Mouse (Mus musculus) layer of hippocampus, adult 8-10 months (tissue): ENCODE results near the gene Jph4. TPM values are rescaled to one million over a fixed set of nuclear protein-coding genes. Genes with fewer than 3 reads are reported as not detected.

ENCODE experiments used
- DNase-seq, 2 experiments: peaks; one replicate each; pipeline ENCODE4 v3.0.0; 2022; ENCODE audit warnings: low spot score in 2 of 2
- total RNA-seq, 4 experiments: library from RNA; stranded (reverse); gene quantifications; 2 replicates each; pipeline ENCODE4 v1.2.4; 2022

Gene Jph4
- total RNA-seq = 100 to 1,000 TPM; 361 to 416 (median 386) TPM

GRCm38 (mm10) chr14:55116425-55117200 is at the start of gene Jph4:
TSS of gene Jph4 (minus strand) at chr14:55116935.
- peak in 1 of 2 experiments; percentile 74 for DNase-seq

GRCm38 (mm10) chr14:55164172-55164806 is 47.6 kb upstream of the Jph4 start:
- no peak for DNase-seq

DNA sequence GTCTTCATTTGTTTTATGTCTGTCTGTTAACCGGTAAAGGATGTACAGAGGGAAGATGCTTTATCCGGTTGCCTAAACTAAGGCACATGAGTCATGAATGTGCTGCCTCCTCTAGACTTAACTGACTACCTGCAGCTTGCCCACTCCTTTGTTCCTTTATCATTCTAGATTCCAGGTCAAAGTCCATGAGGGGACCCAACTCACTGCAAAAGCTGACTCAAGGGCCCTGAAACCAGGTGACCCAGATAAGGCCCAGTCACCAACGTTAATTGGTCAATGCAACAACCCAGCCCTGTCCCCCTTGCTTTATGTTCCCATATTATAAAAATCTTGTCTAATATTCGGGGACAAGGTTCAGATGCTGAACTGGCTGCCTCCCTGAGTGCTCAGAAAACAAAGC is 45.4 kb upstream of the Jph4 start:
- DNase-seq = no peak

DNA sequence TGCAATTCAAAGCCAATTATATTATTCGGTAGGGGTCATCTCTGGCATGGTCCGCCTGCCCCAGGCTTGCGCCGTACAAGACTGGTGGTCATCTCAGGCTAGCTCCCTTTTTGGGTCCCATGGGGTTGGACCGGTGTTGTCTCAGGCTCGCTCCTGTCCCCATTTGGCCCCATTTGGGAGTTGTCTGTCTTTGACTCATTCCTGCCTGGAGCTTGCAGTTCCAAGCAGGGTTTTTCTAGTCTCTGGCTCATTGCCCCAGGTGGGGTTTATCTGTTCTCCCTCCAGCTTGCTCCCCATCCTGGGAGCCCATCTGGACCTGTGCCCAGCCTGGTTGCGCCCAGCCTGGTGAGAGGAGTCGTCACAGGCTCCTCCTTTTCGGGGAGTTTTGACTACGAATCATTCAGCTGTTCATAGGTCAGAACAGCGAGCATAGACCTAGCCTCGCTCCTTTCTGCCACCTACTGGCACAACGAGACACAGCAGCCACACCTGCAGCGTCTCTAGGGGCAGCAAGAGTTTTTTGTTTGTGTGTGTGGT is 44.4 kb upstream of the Jph4 start:
- DNase-seq = peak; percentile 60 to 77

GRCm38 (mm10) chr14:55160251-55161071 is 43.7 kb upstream of the Jph4 start:
- no peak for DNase-seq

GRCm38 (mm10) chr14:55157322-55158065 is 40.8 kb upstream of the Jph4 start:
- DNase-seq = no peak

DNA sequence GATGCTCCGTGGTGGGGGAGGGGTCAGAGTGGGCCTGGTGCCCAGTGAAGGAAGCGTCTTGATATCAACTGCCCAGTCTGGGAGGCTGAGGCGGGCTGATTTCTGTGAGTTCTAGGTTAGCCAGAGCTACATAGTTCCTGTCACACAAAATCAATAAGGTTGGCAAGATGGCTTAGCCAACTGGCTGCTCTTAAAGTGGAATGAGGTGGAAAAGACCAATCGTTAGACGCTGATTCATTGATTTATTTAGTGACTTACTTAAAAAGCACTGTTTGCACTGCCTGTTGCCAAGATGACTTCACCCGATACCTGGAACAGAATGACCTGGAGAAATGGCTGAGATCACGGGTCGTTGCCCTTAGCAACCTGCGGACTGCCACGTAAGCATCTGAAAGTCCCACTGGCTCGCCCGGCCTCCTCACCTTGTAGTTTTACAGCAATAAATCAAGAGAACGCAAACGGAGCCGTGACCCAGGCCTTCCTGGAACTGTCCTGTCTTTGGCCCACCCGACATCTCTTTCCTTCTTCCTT is 36.3 kb upstream of the Jph4 start:
- DNase-seq = no peak

DNA sequence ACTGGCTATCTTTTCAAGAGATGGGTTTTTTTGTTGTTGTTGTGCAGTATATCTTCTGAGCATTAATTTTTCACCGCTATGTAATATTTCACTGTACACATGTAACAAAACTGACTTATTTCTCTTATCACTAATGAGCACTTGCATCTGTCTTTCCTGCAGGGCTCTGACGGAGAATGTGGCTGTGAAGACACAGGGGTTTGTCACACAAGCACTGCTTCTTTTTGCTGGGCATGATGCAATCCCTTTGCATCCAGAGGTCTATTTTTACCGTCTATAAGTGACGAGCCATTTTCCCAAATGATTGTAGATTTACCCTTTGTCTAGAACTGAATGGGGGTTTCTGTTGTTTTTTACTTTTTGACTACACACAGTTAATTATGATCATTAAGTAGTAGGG is 35.4 kb upstream of the Jph4 start:
- no peak for DNase-seq

DNA sequence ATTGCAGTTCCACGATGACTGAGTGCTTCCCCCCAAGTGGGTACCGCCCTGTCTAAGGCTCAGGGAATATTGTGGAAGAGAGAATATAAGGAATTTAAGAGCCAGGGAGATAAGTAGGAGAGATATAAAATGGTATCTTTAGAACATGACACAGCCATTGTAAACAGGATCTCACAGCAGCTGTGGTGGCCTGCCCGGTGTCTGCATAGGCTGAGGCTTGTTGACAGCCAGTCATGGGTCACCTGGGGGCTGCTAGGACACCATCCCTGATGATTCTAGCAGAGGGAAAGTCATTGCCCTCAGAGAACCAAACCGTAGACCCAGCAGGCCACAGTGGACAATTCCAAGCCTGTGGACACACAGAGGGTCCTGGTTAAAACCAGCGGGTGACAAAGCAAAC is 34.2 kb upstream of the Jph4 start:
- no peak for DNase-seq

- peak in 1 of 2 experiments; percentile 17 for DNase-seq
Observed at GRCm38 (mm10) chr14:55149041-55149440, 32.3 kb upstream of the Jph4 start.

GRCm38 (mm10) chr14:55148363-55148915 is 31.7 kb upstream of the Jph4 start:
- peak; percentile 46 to 62 for DNase-seq

DNA sequence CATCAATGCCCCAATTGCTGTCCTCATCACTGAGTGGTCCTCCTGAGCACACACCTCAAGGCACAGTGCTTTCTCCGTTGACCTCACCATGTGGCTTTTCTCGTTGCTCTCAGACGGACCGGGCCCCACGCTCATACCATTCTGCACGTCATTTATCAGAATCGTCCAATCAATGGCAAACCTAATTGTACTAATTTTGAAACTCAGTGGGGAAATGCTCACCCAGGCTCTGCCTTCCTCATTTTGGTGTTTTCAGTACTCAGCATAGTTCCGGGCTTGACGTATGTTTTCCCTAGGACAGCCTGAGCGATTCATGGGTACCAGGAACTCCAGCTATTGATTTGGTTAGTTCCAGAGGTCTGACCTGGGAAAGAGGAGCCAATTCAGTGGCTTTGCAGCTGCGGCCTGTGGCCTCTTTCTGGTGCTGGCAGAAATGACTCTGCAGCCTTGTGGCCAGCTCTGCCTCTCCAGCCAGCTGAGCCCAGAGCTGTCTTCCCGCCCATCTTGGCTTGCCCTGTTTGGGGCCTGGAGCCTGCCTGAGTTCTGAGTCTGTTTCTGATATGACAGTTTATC is 30.2 kb upstream of the Jph4 start:
- no peak for DNase-seq

GRCm38 (mm10) chr14:55146324-55146723 is 29.6 kb upstream of the Jph4 start:
- no peak for DNase-seq

GRCm38 (mm10) chr14:55139313-55139712 is 22.6 kb upstream of the Jph4 start:
- DNase-seq = no peak

DNA sequence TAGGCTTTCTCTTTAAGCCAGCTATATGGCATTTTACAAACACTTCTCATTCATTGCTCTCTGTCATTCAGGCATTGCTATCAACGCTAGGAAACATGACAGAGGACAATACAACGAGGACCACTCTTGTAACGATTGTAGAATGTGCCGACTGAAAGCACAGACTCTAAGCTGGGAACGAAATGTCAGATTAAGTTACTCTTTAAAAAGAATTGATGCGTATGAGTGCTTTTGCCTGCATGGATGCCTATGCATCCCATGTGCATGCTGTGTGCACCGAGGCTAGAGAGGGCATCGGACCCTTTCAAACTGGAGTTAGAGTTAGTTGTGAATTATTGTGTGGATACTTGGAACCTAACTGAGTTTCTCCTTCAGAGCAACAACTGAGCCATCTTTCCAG is 18.9 kb upstream of the Jph4 start:
- no peak for DNase-seq

DNA sequence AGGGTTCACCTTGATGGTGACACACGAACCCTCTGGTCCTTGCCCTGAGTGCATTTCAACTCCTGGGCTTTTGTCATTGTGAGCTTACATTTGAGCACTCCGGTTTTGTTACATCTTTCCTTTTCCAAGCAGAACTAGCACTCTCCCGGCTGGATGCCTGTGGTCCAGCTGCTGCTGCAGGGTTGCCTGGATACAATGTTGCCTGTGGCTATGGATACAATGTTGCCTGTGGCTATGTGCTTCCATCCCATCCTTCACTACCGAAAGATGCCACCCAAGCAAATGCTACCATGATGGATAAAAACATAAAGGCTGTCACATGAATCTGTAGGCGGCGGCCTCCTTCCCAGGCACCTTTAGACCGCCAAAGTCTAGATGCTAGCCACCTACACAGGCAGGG is 9.8 kb upstream of the Jph4 start:
- DNase-seq = no peak

- no peak for DNase-seq
Observed at GRCm38 (mm10) chr14:55125711-55126110, 9.0 kb upstream of the Jph4 start.

DNA sequence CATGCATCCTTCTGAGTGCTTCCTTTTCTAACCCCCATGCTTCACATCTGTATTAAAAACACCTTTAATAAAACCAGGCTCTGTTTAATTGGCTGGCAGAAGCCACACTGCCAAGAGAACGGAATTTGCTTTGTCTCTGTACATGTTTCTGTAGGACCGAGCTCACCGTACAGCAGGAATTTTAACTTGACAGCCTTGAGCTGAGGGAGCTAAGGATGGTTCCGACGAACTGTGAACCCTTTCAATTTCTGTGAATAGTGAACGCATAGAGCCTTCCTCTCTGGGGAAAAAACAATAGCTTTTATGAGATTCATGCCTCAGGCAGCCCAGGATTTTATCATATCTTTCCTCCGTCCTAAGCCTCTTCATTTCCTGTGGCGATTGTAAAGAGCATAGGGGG is 5.6 kb upstream of the Jph4 start:
- no peak for DNase-seq

DNA sequence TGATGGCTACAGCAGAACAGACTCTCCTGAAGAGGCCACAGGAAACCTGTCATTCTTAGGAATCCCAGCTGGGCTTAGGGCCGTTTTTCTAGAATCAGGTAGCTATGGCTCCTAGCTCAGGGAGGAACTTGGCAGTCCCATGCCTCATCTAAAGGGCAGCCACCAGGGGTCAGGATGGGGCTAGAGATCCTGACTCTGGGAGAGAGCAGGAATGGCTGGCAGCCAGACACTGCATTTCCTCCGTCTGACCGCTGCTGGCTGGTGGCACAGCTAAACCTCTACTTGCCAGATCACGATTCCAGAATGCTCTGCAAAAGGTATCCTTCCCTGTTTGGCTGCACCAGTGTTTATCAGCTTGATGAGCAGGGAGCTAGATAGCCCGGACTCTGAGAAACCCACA is 5.2 kb upstream of the Jph4 start:
- DNase-seq = peak in 1 of 2 experiments; percentile 63

DNA sequence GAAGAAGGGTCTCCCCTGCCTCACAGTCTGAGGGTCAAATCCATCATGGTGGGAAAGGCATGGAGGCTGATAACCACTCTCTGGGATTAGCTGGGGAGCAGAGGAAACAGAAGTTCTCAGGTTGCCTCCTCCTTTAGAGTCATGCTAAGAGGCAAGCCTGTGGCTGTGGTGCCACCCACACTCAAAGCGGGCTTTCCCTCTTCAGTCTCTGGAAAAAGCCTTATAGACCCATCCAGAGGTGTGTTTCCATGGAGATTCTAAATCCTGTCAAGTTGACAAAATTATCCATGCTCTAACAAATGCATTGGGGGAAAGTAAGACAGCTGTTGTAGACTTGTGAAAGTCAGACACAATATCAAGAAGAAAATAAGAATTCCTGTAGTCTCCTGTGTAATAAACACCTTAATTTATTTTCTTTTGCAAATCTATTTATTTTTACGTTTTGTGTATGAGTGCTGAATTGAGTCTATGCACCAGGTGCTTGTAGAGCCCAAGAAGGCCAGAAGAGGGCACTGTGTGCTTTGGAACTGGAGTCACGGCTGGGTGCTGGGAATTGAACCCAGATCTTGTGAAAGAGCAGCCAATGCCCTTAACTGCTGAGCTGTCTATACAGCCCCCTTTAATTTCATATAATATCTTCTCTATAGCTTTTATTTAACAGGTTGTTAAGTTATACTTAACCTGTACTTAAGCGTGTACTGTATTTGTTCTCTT is 2.8 kb upstream of the Jph4 start:
- DNase-seq = no peak
